Mouse (Mus musculus) right cerebral cortex, adult 18-20 months (tissue): ENCODE data around the gene 6430548M08Rik.

Experiments
- DNase-seq: peaks from one replicate; pipeline ENCODE4 v3.0.0; 2022; ENCODE audit warnings: mixed read lengths

The 6430548M08Rik gene

GRCm38 (mm10) chr8:120113758-120114255 lies at the start of gene 6430548M08Rik:
TSS of gene 6430548M08Rik (plus strand) at chr8:120114152.
- DNase-seq, result peak; percentile 100

- DNase-seq, result no peak
Measured at GRCm38 (mm10) chr8:120065611-120066010, 48.3 kb upstream of the 6430548M08Rik start.

GRCm38 (mm10) chr8:120066226-120066625 lies 47.7 kb upstream of the 6430548M08Rik start:
- no peak for DNase-seq

- no peak for DNase-seq
Measured at GRCm38 (mm10) chr8:120067936-120068668, 45.9 kb upstream of the 6430548M08Rik start.

- DNase-seq, result peak; percentile 72
Measured at GRCm38 (mm10) chr8:120071684-120072083, 42.3 kb upstream of the 6430548M08Rik start.

- no peak for DNase-seq
Measured at GRCm38 (mm10) chr8:120072259-120072658, 41.7 kb upstream of the 6430548M08Rik start.

GRCm38 (mm10) chr8:120072827-120073226 lies 41.1 kb upstream of the 6430548M08Rik start:
- no peak for DNase-seq

- DNase-seq, result no peak
Measured at GRCm38 (mm10) chr8:120074516-120074915, 39.4 kb upstream of the 6430548M08Rik start.

- DNase-seq, result no peak
Measured at GRCm38 (mm10) chr8:120075347-120075746, 38.6 kb upstream of the 6430548M08Rik start.

GRCm38 (mm10) chr8:120078080-120078479 lies 35.9 kb upstream of the 6430548M08Rik start:
- peak; percentile 77 for DNase-seq

- no peak for DNase-seq
Measured at GRCm38 (mm10) chr8:120079361-120079760, 34.6 kb upstream of the 6430548M08Rik start.

- no peak for DNase-seq
Measured at GRCm38 (mm10) chr8:120083261-120083660, 30.7 kb upstream of the 6430548M08Rik start.

- peak; percentile 47 for DNase-seq
Measured at GRCm38 (mm10) chr8:120084783-120085182, 29.2 kb upstream of the 6430548M08Rik start.

GRCm38 (mm10) chr8:120089511-120089910 lies 24.4 kb upstream of the 6430548M08Rik start:
- DNase-seq, result no peak

- no peak for DNase-seq
Measured at GRCm38 (mm10) chr8:120091032-120091431, 22.9 kb upstream of the 6430548M08Rik start.

GRCm38 (mm10) chr8:120093103-120093502 lies 20.8 kb upstream of the 6430548M08Rik start:
- no peak for DNase-seq

GRCm38 (mm10) chr8:120094801-120095200 lies 19.2 kb upstream of the 6430548M08Rik start:
- DNase-seq, result no peak

- DNase-seq, result no peak
Measured at GRCm38 (mm10) chr8:120096486-120096885, 17.5 kb upstream of the 6430548M08Rik start.

- no peak for DNase-seq
Measured at GRCm38 (mm10) chr8:120100388-120101067, 13.4 kb upstream of the 6430548M08Rik start.

GRCm38 (mm10) chr8:120101068-120101972 lies 12.6 kb upstream of the 6430548M08Rik start, which contains the start of gene Zdhhc7:
TSS of gene Zdhhc7 (minus strand) at chr8:120101482.
- DNase-seq, result peak; percentile 90

GRCm38 (mm10) chr8:120103916-120104315 lies 10.0 kb upstream of the 6430548M08Rik start:
- no peak for DNase-seq

GRCm38 (mm10) chr8:120104721-120105272 lies 9.2 kb upstream of the 6430548M08Rik start:
- DNase-seq, result no peak
